Mouse (Mus musculus): ENCODE measurements around the gene Exoc6b.

DNA sequence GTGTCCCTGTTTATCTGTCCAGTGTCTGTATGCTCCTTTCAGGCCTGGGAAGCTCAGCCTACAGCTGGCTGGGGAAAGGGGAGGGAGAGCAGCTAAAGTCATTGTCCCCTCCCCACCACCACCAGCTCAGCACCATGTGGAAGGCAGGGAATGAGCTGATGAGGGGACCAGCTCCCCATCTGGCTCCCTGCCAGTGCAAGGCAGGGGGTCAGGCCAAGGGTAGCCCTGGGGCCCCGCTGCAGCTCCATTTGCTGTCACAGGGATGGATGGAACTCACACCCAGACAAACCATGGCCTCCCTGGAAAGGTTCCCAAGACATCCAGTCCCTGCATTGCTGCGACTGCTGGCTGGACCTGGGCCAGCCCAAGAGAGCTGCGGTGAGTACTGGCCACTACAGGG, 499.3 kb downstream of the Exoc6b start:
- TF ChIP-seq CTCF (IDR thresholded peaks at IDR 0.05; ENCODE audit: low read depth, low read length) (no peak), POLR2AphosphoS5 (IDR thresholded peaks at IDR 0.05; ENCODE audit: insufficient replicate concordance, low read depth, low read length) (no peak), GATA2 (IDR thresholded peaks at IDR 0.05; ENCODE audit: borderline replicate concordance, low read depth, low read length) (no peak), TAL1 (conservative IDR thresholded peaks at IDR 0.05; ENCODE audit: low read depth, low read length) (no peak), GATA1 (IDR thresholded peaks at IDR 0.05; ENCODE audit: borderline replicate concordance, low read length) (no peak)

All from G1E (cell line).